Mouse (Mus musculus): ENCODE results near the gene Mdc1.

Gene Mdc1

DNA sequence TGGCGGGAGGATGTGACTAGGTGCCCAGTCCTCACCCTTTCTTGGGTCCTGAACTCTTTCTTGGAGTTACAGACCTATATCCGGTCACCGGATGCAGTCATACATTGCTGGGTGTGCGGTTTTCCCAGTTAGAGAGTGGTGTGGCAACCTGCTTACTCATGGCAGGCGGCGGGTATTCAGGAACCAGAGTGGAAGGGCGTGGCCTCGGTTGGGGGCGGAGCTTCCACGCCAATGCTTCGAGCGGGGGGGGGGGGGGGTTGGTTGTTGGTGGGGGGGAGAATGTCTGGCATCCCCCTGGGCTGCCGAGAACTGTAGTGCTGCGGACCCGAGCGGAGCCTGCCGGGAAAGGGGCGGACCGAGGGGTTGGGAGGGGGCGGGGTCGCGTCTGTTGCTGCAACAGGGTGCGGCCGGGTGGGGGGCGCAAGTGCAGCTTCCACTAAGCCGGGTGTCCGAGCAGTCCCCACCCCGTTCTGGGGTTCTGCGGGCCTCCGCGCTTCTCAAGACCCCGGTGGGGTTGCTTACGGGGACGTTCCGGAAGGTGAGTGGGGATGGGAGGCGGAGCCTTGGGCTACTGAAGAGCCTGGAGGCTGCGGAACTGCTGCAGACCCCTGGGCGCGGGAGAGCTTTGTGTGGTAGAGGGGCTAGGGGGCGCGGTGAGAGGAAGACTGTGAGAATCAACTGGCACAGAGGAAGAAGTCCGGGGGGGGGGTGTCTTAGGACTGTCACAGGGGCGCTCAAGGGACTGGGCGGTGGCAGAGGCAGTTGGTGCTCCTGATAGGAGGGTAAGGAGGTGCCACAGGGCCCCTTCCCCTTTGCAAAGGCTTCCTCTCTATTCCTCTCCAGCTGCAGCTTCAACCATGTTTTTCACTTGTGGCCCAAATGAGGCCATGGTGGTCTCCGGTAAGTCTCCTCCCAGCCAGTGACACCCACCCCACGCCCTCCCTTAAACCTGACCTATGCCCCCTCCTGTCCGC lies 18.1 kb upstream of the Mdc1 start, which contains the start of gene Flot1:
TSS of gene Flot1 (plus strand) at position 267 of the 974 bp plus-strand sequence.
- DNase-seq = peak; percentile 93

DNA sequence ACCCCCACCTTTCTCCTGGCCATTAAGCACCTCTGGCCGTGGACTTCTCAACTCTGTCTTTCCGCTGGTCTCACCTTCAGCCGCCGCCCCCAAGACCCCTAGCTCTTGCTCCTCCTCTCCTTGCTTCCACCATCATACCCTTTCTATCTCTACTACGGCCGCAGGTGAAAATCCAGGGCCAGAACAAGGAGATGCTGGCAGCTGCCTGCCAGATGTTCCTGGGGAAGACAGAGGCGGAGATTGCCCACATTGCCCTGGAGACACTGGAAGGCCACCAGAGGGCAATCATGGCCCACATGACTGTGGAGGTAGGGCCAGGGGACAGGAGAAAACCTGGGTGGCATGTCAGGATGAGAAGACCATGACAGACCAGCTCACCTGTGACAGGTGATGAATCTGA lies 16.9 kb upstream of the Mdc1 start:
- peak; percentile 46 for DNase-seq

DNA sequence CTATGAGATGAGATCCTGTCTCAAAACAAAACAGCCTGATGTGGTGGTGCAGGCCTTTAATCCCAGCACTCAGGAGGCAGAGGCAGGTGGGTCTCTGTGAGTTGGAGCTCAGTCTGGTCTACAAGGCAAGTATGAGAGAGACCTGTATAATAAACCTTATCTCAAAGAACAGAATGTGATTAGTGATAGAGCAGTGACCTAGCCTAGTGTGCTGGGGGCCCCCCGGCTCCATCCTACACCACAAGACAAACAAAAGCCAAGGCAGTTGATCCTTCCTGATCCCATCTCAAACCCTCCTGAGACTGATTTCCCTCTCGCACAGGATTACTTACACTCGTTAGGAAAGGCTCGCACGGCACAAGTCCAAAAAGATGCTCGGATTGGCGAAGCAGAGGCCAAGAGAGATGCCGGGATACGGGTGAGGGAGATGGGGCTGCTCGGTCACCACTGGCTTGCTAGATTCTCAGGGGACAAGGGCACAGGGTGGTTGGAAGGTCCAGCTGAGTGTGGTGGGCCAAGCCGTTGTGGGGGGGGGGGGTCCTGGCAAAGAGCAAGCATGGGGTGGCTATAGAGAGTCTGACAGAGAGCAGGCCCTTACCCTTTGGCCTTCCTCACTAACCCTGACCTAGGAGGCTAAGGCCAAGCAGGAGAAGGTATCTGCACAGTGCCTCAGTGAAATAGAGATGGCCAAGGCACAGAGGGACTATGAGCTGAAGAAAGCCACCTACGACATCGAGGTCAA lies 16.0 kb upstream of the Mdc1 start:
- DNase-seq = no peak

DNA sequence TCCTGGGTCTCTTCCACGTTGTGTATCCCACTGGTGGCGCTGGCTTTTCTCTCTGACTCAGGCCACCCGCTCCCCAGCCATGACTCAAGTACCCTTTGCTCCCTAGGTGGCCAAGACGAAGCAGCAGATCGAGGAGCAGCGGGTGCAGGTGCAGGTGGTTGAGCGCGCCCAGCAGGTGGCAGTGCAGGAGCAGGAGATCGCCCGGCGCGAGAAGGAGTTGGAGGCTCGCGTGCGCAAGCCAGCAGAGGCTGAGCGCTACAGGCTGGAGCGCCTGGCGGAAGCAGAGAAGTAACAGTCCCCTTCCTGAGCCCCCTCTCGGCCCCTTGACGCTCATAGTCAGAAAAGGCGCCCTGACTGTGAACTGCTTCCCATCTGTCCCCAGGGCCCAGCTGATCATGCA lies 11.6 kb upstream of the Mdc1 start:
- DNase-seq = peak; percentile 92

DNA sequence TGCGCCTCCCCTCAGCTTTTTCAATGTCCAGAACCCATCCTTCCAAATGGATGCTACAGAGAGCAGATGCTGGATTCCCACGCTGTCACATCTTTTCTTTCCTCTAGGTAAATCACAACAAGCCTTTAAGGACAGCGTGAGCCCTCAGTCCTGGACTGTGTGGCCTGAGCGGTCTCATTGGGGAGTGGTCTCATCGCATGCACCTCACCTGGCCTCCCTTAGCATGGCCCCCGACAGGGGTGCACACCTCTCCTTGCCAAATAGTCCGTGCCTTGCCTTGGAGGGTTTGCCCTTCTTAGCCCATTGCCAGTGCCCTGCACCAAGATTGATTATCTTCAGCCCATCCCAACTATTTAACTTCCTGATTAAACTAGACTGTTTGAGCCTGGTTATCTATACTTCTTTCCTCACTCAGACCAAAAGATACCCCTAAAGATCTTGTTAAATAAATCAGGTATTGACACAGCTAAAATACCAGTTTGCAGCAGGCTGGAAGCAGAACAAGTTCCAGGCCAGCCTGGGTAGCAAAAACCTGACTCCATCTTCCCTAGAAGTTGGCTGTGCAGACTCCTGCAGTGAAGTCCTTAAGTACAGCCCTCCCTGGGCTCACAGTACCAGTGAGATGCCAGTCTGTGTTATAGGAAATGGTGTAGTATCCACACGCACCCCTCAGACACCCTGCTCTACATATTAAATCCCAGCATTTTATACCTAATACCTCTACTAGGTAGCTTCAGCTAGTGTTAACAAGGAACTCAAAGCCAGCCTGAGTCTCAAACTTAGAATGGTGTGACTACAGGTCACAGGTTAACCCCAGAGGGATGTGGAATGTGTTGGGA lies 8.7 kb upstream of the Mdc1 start:
- no peak for DNase-seq

DNA sequence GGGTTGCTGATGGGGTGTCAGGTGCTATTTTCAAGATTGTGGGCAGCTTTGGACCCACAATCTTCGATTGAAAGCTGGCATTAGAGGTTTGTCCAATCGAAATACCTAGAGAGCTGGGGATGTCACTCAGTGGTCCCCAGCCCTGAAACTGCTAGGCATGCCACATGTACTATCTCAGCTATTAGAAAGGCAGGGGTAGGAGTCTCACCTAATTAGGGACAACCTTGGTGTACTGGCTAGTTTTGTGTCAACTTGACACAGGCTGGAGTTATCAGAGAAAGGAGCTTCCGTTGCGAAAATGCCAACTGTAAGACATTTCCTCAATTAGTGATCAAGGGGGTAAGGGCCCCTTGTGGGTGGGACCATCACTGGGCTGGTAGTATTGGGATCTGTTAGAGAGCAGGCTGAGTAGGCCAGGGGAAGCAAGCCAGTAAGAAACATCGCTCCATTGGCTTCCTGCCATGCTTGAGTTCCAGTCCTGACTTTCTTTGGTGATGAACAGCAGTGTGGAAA lies 8.0 kb upstream of the Mdc1 start:
- DNase-seq = no peak

DNA sequence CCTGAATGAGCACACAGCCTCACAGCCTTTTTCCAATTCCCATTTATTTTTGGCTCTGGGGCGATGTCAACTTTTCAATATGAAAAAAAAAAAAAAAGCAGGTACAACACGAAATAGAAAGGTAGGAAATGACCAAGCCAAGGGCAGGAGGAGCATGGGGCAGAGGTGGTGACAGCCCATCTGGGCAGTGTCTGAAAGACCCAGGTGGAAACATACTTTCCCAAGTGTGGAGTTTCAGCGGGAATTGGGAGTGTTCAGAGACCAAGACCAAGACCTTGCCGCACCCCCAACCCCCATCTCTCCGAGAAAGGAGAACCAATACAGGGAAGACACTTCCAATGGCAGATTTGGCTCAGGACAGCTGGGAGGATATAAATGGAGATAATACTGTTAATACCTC lies 7.4 kb upstream of the Mdc1 start:
- DNase-seq = no peak

DNA sequence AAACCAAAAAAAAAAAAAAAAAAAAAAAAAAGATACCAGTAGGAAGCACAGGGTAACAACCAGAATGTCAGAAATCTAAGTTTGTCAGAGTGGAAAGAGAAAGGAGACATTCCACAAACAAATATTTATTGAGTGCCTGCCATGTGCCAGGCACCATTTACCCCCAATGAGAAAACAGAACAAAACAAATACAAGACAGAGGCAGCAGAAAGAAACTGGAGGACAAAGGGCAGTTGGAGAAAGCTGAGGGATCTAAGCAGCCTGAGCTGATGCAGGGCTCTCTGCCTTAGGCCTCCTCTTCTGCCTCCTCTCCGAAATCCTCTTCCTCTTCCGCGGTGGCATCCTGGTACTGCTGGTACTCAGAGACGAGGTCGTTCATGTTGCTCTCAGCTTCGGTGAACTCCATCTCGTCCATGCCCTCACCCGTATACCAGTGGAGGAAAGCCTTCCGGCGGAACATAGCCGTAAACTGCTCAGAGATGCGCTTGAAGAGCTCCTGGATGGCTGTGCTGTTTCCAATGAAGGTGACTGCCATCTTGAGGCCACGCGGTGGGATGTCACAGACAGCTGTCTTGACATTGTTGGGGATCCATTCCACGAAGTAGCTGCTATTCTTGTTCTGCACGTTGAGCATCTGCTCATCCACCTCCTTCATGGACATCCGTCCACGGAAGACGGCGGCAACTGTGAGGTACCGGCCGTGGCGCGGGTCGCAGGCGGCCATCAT lies 6.5 kb upstream of the Mdc1 start:
- DNase-seq = no peak

DNA sequence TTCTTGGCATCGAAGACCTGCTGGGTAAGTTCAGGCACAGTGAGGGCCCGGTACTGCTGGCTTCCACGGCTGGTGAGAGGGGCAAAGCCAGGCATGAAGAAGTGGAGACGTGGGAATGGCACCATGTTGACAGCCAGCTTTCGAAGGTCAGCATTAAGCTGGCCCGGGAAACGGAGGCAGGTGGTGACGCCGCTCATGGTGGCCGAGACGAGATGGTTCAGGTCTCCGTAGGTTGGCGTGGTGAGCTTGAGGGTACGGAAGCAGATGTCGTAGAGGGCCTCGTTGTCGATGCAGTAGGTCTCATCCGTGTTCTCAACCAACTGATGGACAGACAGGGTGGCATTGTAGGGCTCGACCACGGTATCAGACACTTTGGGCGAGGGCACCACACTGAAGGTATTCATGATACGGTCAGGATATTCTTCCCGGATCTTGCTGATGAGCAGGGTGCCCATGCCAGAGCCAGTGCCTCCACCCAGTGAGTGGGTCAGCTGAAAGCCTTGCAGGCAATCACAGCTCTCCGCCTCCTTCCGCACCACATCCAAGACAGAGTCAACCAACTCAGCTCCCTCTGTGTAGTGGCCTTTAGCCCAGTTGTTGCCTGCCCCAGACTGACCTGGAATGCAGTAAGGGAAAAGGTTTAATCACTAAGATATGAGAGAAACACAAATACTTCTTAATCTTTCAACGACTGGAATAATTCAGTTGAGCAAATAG lies 5.7 kb upstream of the Mdc1 start:
- no peak for DNase-seq

DNA sequence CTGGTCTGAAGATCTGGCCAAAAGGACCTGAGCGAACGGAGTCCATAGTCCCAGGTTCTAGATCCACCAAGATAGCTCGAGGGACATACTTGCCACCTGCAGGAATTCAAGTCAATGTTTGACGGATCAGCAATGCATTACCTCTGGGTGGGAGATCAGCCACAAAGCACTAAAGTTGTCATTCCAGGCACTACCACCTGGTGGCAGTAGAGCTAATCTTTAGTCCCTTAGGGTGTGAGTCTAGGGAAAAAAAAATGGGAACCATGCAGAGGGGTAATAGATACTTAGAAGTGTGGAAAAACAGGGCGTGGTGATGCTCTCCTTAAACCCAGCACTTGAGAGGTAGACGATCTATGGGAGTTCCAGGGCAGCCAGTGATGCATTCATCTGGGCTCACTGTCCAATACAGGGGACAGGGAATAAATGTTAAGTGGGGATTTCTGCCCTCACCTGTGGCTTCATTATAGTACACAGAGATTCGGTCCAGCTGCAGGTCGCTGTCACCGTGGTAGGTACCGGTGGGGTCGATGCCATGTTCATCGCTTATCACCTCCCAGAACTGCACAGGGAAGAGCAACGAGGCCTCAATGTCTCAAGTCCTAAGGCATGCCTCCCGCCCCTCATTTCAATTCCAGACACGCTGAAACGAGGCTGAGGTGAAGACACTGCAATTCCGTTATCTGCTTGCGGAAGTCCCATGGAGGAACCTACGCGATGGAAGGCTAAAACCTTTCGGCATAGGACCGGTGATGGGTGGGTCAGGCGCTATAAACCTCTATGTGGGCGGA lies 4.9 kb upstream of the Mdc1 start:
- DNase-seq = peak; percentile 93

DNA sequence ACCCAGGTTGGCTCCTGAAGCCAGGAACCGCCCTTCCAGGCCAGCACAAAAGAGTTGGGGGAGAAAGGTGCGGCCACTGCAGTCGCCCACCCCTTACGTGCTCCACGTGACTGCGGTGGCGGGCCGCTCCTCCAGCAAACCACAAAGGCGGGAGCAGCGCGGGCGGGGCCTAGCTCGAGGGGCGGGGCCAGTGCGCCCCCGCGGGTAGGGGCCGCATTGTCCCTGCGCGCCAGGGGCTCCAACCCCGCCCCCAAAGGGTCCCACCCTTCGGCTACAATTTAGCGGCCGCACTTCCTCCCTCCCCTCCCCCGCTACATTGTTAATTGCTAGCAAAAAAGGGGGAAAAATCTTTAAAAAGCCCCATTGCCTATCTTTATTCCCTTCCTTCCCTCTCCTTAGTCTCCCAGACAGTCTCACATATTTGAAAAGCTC lies 4.3 kb upstream of the Mdc1 start:
- peak; percentile 94 for DNase-seq

DNA sequence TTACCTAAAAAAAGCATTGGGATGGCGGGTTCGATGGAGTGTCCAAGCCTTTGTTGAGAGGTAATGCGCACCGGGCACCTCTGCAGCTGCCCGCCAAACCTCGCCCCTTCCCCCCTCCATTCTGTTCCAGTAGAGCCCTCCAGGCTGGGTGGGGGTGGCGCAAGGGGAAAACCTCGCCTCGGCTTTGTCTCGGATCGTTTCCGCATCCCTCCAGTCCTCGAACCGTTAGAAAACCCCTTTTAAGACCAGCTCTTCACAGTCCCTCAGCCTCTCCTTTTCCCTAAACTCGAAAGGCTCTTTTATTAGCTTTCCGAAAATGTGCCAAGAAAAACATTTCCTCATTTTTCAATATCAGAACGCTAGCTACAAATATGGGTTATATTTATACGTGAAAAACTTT lies 3.8 kb upstream of the Mdc1 start:
- DNase-seq = peak; percentile 79

DNA sequence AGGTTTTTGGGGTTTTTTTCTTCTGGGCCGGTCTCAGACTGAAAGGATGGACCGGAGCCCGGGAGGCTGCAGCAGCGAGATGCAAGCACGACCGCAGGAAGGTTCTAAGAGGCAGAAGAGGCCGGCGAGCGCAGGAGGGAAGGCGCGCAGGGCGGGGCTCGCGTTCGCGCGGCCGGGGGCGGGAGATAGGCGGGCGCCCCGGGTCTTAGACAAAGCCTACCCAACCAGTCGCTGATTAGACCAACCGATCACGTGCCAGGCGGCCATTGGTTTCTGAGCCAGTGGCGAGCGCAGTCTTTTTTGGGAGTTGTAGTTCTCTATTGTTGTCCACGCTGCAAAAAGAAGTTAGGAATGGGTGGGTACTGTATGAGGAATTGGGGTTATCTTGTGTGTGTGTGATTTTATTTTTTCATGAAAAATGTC lies 3.2 kb upstream of the Mdc1 start, which contains the start of gene Tubb5:
TSS of gene Tubb5 (minus strand) at position 185 of the 423 bp plus-strand sequence.
- peak; percentile 98 for DNase-seq

DNA sequence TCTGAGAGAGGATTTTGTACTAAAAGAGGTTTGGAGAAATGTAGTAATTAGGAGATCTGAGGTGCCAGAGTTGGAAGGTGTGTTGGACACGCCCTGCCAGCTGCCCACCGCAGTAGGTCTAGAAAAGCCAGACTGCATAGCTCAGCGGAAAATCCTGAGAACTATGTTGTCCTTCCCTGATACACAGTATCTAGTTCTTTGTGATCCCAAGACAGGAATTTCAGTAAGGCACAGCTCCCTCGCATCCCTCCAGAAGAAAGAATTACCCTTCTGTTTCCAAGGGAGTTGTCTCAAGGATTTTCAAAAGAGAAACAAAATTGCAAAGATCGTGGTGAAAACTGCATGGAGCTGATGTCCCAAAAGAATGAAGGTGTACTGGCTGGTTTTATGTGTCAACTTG lies 2.7 kb upstream of the Mdc1 start:
- DNase-seq = peak; percentile 40

DNA sequence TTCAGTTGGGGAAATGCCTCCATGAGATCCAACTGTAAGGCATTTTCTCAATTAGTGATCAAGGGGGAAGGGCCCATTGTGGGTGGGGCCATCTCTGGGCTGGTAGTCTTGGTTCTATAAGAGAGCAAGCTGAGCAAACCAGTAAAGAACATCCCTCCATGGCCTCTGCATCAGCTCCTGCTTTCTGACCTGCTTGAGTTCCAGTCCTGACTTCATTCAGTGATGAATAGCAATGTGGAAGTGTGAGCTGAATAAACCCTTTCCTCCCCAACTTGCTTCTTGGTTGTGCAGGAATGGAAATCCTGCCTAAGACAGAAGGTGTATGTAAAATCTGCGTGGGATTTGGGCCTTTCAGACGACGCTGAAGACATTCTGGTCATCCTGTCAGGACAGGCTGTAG lies 2.3 kb upstream of the Mdc1 start:
- peak; percentile 53 for DNase-seq

DNA sequence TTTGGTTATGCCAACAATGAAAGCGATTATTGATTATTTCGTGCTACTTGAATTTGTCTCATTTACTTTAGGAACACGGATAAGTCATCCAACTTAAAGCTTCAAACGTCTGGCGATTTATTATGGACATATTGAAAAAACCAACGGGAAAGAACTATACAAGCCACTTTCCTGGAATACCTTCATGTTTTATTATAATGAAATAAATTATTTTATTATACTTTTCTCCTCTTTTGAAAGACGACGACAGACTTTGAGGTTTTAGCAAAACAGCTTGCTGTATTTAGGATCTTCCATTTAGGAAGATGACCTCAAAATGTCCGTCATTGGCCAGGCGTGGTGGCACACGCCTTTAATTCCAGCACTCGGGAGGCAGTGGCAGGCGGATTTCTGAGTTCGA lies 754 bp upstream of the Mdc1 start:
- no peak for DNase-seq

DNA sequence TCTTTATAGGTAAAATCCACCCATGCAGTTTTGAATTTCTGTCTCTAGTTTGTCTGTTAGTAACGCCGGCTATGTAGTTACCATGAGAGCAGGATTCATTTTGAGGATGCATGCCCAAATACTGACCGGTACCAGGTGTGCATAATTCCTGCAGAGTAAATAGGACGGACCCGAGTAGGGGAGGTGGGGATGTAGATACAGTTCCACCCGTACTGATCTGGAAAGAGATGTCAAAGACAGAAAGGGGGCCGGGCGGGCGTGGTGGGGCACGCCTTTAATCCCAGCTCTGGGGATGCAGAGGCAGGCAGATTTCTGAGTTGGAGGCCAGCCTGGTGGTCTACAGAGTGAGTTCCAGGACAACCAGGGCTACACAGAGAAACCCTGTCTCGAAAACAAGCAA lies 691 bp downstream of the Mdc1 start:
- no peak for DNase-seq

DNA sequence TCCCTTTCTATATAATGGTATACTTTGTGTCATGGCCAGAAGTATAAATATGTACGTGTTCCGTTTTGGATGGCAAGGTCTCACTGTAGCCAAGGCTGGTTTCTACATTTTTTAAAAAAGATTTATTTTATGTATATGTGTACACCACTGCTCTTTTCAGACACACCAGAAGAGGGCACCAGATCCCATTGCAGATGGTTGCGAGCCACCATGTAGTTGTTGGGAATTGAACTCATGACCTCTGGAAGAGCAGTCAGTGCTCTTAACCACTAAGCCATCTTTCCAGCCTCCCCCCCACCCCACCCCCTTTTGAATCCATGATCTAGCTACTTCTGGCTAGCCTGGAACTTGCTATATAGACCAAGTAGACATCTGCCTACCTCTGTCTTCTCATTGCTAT lies 2.2 kb downstream of the Mdc1 start:
- no peak for DNase-seq

DNA sequence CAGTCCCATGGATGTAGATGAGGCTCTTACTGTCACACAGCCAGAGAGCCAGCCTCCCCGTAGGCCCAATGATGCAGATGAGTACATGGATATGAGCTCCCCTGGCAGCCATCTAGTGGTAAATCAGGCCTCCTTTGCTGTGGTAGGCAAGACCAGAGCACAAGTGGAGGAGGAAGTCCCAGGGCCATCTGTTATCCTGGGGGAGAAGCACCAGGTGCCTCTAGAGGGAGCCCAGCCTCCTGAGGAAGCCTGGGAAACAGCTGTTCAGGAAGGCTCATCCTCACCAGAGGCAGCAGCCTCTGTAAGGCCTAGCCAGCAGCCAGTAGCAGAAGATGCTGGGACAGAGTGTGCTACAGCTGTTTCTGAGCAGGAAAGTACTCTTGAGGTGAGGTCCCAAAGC lies 6.8 kb downstream of the Mdc1 start:
- no peak for DNase-seq

DNA sequence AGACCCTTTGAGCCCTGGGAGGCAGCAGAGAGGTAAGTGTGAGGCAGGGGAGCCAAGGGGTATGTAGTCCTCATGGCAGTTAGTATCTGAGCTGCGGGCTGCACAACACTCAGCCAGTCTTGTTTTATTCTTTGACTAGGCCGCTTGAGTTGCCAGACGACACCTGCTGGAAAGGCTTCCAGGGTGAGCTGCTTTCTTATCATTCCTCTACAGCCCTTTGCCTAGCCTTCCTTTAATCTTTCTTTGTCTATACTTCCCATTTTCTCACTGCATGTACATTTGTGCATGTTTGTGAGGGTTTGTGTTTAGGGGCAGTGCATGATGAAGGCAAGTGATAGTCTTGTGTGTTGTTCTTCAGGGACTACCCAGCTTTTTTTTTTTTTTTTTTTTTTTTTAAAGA lies 9.7 kb downstream of the Mdc1 start:
- DNase-seq = no peak

Measured in lung, postnatal 10 days (tissue).